Mouse (Mus musculus) midbrain, embryonic 15.5 days (tissue): ENCODE data around the gene Diras1. TPM values are rescaled to one million over a fixed set of nuclear protein-coding genes. Genes with fewer than 3 reads are reported as not detected.

Source experiments
- ATAC-seq: fragments of 200-750 bp; cut with Nextera tagmentation; replicated peaks from 2 replicates; pipeline ENCODE4 v1.8.0; 2017; ENCODE audit warnings: moderate TSS enrichment
- H3K27ac ChIP-seq: fragments of 300-500 bp; sonication (generic); 2 replicates; pipeline ENCODE4 v1.5.1; 2015; ENCODE audit warnings: mild to moderate bottlenecking, inconsistent platforms
- H3K27me3 ChIP-seq: fragments of 300-500 bp; sonication (generic); replicated peaks from 2 replicates; pipeline ENCODE4 v1.6.1; 2015; ENCODE audit warnings: inconsistent platforms
- H3K36me3 ChIP-seq: fragments of 300-500 bp; sonication (generic); replicated peaks from 2 replicates; pipeline ENCODE4 v1.6.1; 2015; ENCODE audit warnings: inconsistent platforms
- H3K4me1 ChIP-seq: fragments of 300-500 bp; sonication (generic); 2 replicates; pipeline ENCODE4 v1.6.1; 2015; ENCODE audit warnings: inconsistent platforms
- H3K4me2 ChIP-seq: fragments of 300-500 bp; sonication (generic); 2 replicates; pipeline ENCODE4 v1.6.1; 2015; ENCODE audit warnings: inconsistent platforms, mild to moderate bottlenecking, moderate library complexity
- H3K4me3 ChIP-seq: fragments of 300-500 bp; sonication (generic); 2 replicates; pipeline ENCODE4 v1.5.1; 2015; ENCODE audit warnings: mild to moderate bottlenecking, inconsistent platforms
- H3K9ac ChIP-seq: fragments of 300-500 bp; sonication (generic); 2 replicates; pipeline ENCODE4 v1.6.1; 2015; ENCODE audit warnings: mild to moderate bottlenecking, inconsistent platforms
- H3K9me3 ChIP-seq: fragments of 300-500 bp; sonication (generic); 2 replicates; pipeline ENCODE4 v1.6.1; 2016; ENCODE audit warnings: inconsistent platforms
- WGBS: fragments of 180-500 bp; shearing (Covaris S2); methylation state at CpG from one replicate; pipeline ENCODE4 v1.1.7; 2015; ENCODE audit warnings: mixed read lengths; 5-methylcytosine and 5-hydroxymethylcytosine counted together
- polyA plus RNA-seq: library from polyadenylated mRNA; unstranded; fragments of >200 nt; fragmentation: Nextera tagmentation; extraction: Ambion mirVana; gene quantifications from 2 replicates; pipeline ENCODE4 v1.2.1, GENCODE M21; 2015

The Diras1 gene
- polyA plus RNA-seq, 1 experiment from 2014 or later = 77.5 TPM

DNA sequence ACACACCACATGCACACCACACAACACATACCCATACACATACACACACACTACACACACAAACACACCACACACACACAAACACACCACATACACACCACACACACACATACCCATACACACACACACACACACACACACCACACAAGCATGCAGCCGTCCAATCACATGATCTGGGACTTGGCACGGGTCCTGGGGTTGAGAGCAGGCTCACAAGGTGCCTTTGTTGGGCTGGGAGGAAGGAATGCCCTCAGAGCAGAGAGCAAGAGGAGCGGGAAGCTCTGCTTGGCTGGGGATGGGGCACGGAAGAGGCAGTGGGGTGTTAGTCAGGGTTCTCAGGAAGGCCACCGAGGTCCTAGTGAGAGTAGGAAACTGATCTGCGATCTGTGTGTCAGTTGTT, 14.6 kb downstream of the Diras1 start:
- no peak overlapping the region for H3K4me3 ChIP-seq
- H3K4me2 ChIP-seq = no peak overlapping the region
- H3K9ac ChIP-seq = no peak overlapping the region
- H3K36me3 ChIP-seq = no peaks in the 10 kb centered on the region
- no peak overlapping the region for H3K27ac ChIP-seq
- 61% methylated on average over 6 of the region's 6 CpGs for WGBS
- no peak for ATAC-seq
- no peaks in the 10 kb centered on the region for H3K9me3 ChIP-seq
- peaks cover 5% of the 10 kb centered on the region; the same call in 1 of the 2 replicates for H3K4me1 ChIP-seq
- no peaks in the 10 kb centered on the region for H3K27me3 ChIP-seq

DNA sequence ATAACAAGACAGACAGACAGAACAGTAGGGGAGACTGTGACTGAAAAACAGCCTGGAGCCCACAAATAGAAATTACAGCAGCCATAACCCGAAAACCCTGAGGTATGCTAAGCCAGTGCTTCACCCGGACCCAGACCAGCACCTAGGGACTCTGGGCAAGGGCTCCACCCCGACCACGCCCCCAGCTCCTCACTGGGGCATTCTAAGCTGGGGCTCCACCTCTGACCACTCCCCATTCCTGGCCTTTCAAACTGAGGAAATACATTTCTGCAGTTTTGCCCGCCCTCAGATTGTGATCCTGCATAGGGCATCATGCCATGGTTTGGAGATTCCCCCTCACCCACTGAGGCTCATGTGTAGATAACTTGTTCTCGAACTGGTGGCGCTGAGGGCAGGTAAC, 18.2 kb downstream of the Diras1 start:
- H3K4me2 ChIP-seq = no peak overlapping the region
- WGBS = 45% methylated on average over 7 of the region's 7 CpGs
- H3K9me3 ChIP-seq = no peaks in the 10 kb centered on the region
- H3K27me3 ChIP-seq = no peaks in the 10 kb centered on the region
- no peaks in the 10 kb centered on the region for H3K36me3 ChIP-seq
- no peak for ATAC-seq
- H3K9ac ChIP-seq = no peak overlapping the region
- H3K4me3 ChIP-seq = no peak overlapping the region
- H3K4me1 ChIP-seq = no peaks in the 10 kb centered on the region
- no peak overlapping the region for H3K27ac ChIP-seq

DNA sequence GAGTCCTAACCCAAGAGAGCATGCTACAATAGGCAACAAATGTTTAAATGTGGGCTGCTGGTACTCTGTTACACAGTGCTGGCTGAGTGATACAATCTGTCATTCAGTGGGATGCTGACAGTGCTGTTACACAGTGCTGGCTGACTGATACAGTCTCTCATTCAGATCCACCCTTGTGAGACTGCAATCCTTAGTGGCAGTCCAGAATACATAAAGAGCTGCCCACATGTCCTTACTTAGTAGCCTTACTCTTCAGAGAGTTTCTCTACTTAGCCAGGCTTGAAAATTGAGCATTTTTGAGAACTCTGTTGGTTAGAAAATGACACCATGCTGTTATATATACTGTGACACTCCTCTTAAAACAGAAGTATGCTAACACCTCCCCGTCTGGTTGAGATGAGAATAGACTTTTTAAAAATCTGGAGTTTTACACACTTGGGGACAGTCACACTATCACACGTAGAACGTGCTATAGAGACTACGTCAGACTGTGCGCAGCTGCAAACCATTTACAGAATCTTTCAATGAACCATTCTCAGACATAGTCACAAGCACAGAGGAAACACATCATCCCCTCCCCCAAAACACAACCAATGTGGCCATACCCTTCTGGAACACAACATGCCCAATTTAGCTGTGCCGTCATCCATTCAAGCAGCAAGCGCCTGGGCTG, 19.3 kb downstream of the Diras1 start:
- WGBS = 91% methylated on average over 7 of the region's 7 CpGs
- Histone ChIP-seq H3K27me3 (no peaks in the 10 kb centered on the region), H3K9ac (no peak overlapping the region), H3K4me2 (no peak overlapping the region), H3K27ac (no peak overlapping the region), H3K4me3 (no peak overlapping the region), H3K4me1 (peaks cover 3% of the 10 kb centered on the region; the same call in 1 of the 2 replicates), H3K9me3 (no peaks in the 10 kb centered on the region), H3K36me3 (no peaks in the 10 kb centered on the region)
- ATAC-seq = no peak

DNA sequence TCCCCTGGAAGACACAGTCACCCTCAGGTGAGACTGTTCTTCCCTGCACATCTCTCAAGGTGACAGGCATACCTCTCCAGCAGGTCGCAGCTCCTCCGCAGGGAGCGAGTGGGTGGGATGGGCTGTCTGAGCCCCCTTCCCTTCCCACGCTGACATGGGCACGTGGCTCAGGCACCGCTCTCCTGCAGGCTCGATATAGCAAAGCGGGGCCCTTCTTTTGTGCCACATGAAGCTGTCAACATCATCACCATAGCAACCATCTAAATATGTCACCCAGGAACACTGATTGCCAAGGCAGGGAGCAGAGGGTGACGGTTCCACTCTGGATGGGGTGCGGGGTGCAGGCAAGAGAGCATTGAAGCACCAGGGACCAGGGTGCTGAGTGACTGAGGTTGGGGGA, 24.3 kb downstream of the Diras1 start:
- Histone ChIP-seq H3K9me3 (no peaks in the 10 kb centered on the region), H3K36me3 (no peaks in the 10 kb centered on the region), H3K4me2 (no peak overlapping the region), H3K27ac (no peak overlapping the region), H3K27me3 (no peaks in the 10 kb centered on the region; the same call in 1 of the 2 replicates), H3K4me3 (no peak overlapping the region), H3K4me1 (peaks cover 23% of the 10 kb centered on the region), H3K9ac (no peak overlapping the region)
- 0 out of 2 replicates have a peak, but pooled peaks have one; percentile 18 for ATAC-seq
- 21% methylated on average over 10 of the region's 10 CpGs for WGBS

DNA sequence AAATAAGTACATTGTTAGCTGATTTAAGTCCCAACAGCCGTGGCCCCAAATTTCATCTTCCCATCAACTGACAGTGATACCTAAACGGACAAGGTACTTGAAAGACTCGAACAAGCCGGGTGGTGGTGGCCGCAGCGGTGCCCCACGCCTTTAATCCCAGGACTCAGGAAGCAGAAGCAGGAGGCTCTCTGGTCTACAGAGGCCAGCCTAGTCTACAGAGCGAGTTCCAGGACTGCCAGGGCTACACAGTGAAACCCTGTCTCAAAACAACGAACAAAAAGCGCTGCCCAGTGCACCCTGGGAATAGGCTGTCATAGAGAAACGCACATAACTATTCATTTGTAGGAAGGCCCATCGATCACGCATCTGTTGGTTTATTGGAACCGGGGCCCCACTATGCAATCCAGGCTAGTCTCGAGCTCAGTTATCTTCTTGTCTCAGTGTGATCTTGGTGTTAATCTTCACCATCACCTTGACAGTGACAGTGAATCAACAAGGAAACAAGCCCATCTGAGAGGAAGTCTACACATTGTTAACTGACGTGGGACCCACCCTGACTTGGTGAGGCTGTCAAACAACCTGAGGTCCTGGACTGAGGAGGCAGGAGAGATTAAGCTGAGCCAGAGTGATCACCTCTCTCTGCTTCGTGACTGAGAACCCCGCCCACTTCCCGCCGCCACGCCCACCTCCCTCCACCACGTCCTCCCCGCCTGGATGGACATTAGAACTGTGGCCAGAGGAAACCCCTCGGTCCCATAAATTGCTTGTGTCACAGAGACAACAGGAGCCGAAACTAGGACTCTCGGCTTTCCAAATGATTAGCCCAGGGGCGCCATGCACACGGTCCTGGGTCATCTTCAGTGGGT, 25.0 kb downstream of the Diras1 start:
- 49% methylated on average over 28 of the region's 28 CpGs for WGBS
- no peaks in the 10 kb centered on the region for H3K9me3 ChIP-seq
- H3K27me3 ChIP-seq = no peaks in the 10 kb centered on the region; the same call in 1 of the 2 replicates
- no peak for ATAC-seq
- H3K9ac ChIP-seq = no peak overlapping the region
- no peak overlapping the region for H3K27ac ChIP-seq
- no peak overlapping the region for H3K4me3 ChIP-seq
- no peaks in the 10 kb centered on the region for H3K36me3 ChIP-seq
- H3K4me2 ChIP-seq = no peak overlapping the region
- H3K4me1 ChIP-seq = peaks cover 23% of the 10 kb centered on the region

DNA sequence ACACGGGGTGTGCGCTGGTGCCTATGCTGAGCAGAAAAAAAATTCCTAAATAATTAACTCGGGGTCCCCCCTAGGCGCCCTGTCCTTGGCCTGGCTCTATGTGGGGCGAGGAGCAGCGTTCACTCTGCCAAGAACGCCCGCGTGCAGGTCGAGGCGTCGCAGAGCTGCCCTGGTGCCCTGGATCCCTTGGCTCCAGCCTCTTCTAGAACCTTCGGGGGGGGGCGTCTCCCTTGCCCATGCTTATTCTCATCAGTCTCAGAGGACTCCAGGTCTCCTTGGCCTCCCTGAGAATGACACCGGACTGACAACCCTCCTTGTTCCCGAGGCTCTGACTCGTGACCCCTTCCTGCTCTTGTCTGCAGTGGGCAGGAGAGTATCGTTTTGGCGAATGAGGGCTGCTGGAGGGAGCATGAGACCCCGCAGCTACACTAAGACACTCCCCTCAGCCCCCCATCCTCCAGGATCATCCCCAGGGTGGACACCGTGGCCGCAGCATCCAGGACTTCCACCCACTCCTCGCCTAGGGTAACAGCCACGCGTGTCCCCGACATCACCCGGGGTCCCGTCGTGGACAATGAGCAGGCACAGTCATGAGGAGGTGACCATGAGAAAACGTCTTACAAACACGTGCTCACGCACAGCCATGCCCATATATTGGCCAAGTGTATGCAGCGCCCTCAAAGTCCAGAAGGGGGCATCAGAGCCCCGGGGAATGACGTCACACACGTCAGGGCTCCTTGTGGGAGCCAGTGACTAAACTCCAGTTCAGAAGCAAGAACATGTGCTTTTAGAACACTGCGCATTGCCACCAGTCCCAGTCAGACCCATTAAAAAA, 25.9 kb downstream of the Diras1 start:
- Histone ChIP-seq H3K27ac (no peak overlapping the region), H3K27me3 (no peaks in the 10 kb centered on the region; the same call in 1 of the 2 replicates), H3K4me2 (peak overlapping the region; percentile 41), H3K4me3 (no peak overlapping the region), H3K36me3 (no peaks in the 10 kb centered on the region), H3K9me3 (no peaks in the 10 kb centered on the region), H3K4me1 (peaks cover 26% of the 10 kb centered on the region), H3K9ac (no peak overlapping the region)
- WGBS = 32% methylated on average over 37 of the region's 37 CpGs
- peak; percentile 67 for ATAC-seq

DNA sequence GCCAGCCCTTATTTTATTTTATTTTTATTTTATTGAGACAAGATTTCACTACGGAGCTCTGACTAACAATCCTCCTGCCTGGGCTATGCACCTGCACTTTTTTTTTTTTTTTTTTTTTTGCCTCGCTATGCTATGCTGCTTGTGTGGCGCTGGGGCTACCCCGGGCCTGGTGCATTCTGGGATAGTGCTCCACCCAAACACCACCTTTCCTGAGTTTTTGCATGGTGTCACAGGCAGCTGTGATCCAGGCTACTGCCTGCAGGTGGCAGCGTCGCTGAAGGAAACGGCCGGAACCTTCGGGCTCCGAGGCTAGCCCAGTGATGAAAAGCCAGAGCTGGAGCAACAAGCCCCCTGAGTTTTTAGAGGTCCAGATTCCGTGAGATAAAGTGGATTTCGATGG, 26.7 kb downstream of the Diras1 start:
- Histone ChIP-seq H3K4me1 (peaks cover 27% of the 10 kb centered on the region), H3K4me2 (no peak overlapping the region), H3K9ac (no peak overlapping the region), H3K36me3 (no peaks in the 10 kb centered on the region), H3K27ac (no peak overlapping the region), H3K27me3 (no peaks in the 10 kb centered on the region; the same call in 1 of the 2 replicates), H3K9me3 (no peaks in the 10 kb centered on the region), H3K4me3 (no peak overlapping the region)
- WGBS = 18% methylated on average over 12 of the region's 12 CpGs
- 0 out of 2 replicates have a peak, but pooled peaks have one; percentile 21 for ATAC-seq

DNA sequence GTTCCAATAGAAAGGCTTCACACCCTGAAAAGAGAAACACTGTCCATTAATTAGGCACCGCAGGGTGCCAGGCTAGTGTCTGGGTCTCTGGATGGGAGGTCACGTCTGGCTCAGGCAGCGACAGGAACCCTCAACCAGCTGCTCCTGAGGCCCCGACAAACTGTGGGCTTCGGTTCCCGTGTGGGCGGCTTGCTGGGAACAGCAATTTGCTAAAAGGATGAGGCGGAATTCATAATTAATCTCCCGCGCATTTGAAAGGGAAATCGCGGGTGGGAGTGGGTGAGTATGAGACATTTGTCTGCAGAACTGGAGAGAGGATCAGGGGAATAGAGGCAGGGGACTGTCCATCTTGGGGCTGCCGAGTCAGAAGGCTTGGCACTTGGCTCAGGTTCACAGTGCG, 27.4 kb downstream of the Diras1 start:
- Histone ChIP-seq H3K4me2 (no peak overlapping the region), H3K4me3 (no peak overlapping the region), H3K27ac (no peak overlapping the region), H3K27me3 (no peaks in the 10 kb centered on the region; the same call in 1 of the 2 replicates), H3K9ac (no peak overlapping the region), H3K4me1 (peaks cover 35% of the 10 kb centered on the region), H3K9me3 (no peaks in the 10 kb centered on the region), H3K36me3 (no peaks in the 10 kb centered on the region)
- no peak for ATAC-seq
- 31% methylated on average over 14 of the region's 14 CpGs for WGBS

DNA sequence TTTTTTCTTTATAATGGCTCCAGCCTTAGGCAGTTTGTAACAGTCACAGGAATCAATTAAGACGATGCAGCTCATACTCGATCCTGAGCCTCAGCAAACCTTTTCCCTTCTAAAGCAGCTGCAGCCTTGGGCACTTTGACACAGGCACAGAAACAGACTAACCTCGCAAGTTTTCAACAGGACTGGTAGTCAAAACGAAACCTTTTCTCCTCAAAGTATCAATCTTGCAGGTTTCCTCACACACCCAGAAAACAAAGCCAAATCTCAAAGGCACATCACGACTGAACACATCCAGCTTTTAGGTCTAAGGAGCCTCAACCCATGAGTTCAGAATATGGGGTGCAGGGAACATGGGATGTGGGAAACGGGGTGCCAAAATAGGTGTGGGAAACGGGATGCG, 28.1 kb downstream of the Diras1 start:
- Histone ChIP-seq H3K4me1 (peaks cover 35% of the 10 kb centered on the region), H3K9ac (no peak overlapping the region), H3K4me2 (no peak overlapping the region), H3K27me3 (no peaks in the 10 kb centered on the region; the same call in 1 of the 2 replicates), H3K36me3 (no peaks in the 10 kb centered on the region), H3K9me3 (no peaks in the 10 kb centered on the region), H3K27ac (no peak overlapping the region), H3K4me3 (no peak overlapping the region)
- 86% methylated on average over 8 of the region's 8 CpGs for WGBS
- no peak for ATAC-seq

DNA sequence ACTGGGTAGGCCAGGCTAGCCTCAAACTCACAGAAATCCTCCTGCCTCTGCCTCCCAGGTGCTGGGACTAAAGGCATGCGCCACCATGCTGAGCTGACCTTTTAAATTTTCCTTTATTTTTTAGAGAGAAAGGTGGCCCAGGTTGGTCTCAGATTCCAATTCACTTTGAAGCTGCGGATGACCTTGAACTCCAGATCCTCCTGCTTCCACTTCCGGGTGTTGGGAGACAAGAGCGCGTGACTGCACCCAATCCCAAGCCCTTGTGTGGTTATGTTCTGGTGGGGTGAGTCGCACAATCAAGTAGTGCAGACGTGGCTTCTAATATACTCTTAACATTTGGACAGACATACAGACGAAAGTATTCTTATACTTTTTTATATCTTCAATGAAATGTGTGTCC, 29.0 kb downstream of the Diras1 start:
- H3K27ac ChIP-seq = no peak overlapping the region
- H3K4me2 ChIP-seq = no peak overlapping the region
- no peaks in the 10 kb centered on the region; the same call in 1 of the 2 replicates for H3K27me3 ChIP-seq
- peaks cover 35% of the 10 kb centered on the region for H3K4me1 ChIP-seq
- no peak for ATAC-seq
- 91% methylated on average over 8 of the region's 8 CpGs for WGBS
- no peaks in the 10 kb centered on the region for H3K36me3 ChIP-seq
- no peaks in the 10 kb centered on the region for H3K9me3 ChIP-seq
- no peak overlapping the region for H3K4me3 ChIP-seq
- H3K9ac ChIP-seq = no peak overlapping the region

DNA sequence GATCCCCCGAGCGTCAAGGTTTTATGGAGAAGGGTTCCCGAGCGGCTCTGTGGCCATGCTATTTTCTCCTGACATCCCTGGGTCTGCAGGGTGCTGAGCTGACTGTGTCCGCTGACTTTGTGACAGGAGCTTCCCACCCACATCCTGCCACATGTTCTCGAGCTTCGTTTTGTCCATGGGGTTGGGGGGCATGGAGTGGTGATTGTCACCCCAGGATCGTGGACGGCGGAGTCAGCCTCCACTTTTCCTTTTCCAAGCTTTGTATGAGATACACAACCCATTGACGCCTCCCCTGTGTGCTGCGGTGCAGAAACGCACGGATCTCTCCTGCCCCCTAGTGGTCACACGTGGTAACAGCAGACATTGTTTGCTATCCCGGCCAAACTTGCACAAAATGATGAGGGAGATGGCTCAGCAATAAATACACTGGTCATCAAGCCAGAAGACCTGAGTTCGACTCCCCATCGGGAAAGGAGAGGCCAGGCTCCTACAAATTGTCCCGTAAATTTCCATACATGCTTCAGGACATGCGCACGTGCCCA, 30.3 kb downstream of the Diras1 start:
- H3K9ac ChIP-seq = no peak overlapping the region
- peaks cover 23% of the 10 kb centered on the region; the same call in 1 of the 2 replicates for H3K4me1 ChIP-seq
- H3K4me2 ChIP-seq = peak overlapping the region; percentile 35
- H3K4me3 ChIP-seq = peak overlapping the region; percentile 9; the same call in 1 of the 2 replicates
- H3K27ac ChIP-seq = no peak overlapping the region
- 13% methylated on average over 21 of the region's 21 CpGs for WGBS
- peak; percentile 31; the same call in 1 of the 2 replicates for ATAC-seq
- H3K27me3 ChIP-seq = no peaks in the 10 kb centered on the region; the same call in 1 of the 2 replicates
- no peaks in the 10 kb centered on the region for H3K36me3 ChIP-seq
- no peaks in the 10 kb centered on the region for H3K9me3 ChIP-seq
